Mouse (Mus musculus): ENCODE data around the gene Id3.

DNA sequence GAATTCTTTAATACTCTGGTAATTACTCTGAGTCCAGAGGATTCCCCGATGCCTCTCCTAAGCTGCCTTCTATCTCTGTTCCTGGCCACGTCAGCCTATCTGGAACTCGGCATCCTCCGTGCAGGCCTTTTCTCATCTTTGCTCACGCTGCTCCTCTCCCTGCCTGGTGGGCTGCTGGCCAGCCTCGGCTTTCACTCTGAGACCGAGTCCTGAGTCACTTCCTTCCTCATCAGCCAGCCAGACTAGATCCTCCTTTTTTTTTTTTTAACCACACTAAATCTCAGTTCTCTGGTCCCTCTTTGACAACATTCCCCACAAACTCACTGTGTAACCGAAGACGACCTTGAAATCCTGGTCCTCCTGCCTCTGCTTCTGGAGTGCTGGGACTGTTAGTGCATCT lies 42.1 kb downstream of the Id3 start:
- TF ChIP-seq POLR2A (IDR thresholded peaks at IDR 0.05; ENCODE audit: low read depth, low read length) (no peak), JUN (IDR thresholded peaks at IDR 0.05; ENCODE audit: insufficient read depth, low read depth, low read length) (no peak), EP300 (IDR thresholded peaks at IDR 0.05; ENCODE audit: low read length) (no peak; the same call in 1 of the 2 replicates), ZKSCAN1 (IDR thresholded peaks at IDR 0.05; ENCODE audit: borderline replicate concordance, low read depth, low read length) (no peak), CTCF (conservative IDR thresholded peaks at IDR 0.05 in 1 of 2, IDR thresholded peaks at IDR 0.05 in 1 of 2; ENCODE audit: low read depth in 2 of 2, low read length in 2 of 2) (no peak), E2F4 (IDR thresholded peaks at IDR 0.05; ENCODE audit: insufficient replicate concordance, low read depth, low read length) (no peak), USF2 (conservative IDR thresholded peaks at IDR 0.05; ENCODE audit: low read depth, low read length) (no peak), ZC3H11A (IDR thresholded peaks at IDR 0.05; ENCODE audit: low read depth, low read length) (no peak), TCF12 (IDR thresholded peaks at IDR 0.05; ENCODE audit: low read depth, low read length) (0 out of 2 replicates have a peak, but pooled peaks have one; percentile 18), MEF2A (IDR thresholded peaks at IDR 0.05; ENCODE audit: borderline replicate concordance, low read depth, low read length) (no peak)

Data from CH12.LX (cell line).